Mouse (Mus musculus) limb, embryonic 15.5 days (tissue): ENCODE measurements at regions not wholly inside any gene's neighbourhood (a gene's known extent, or its start where the extent isn't known, plus 50 kb on each side); places are given as distances from the start of the nearest gene placed in this dataset.
"Not testable (repeated sequence)": the region's sequence is repeated elsewhere in the genome, so short reads cannot be mapped to it uniquely, and the experiment has no call there.

ENCODE experiments used
- ATAC-seq: fragments of 200-750 bp; cut with Nextera tagmentation; 2 replicates; pipeline ENCODE4 v1.8.0; 2017; ENCODE audit warnings: low read depth, moderate TSS enrichment; ENCODE audit not compliant: insufficient number of reproducible peaks, low FRiP score, low TSS enrichment
- H3K27ac ChIP-seq: fragments of 300-500 bp; sonication (generic); 2 replicates; pipeline ENCODE4 v1.5.1; 2015; ENCODE audit warnings: moderate library complexity, mild to moderate bottlenecking, inconsistent platforms
- H3K27me3 ChIP-seq: fragments of 300-500 bp; sonication (generic); 2 replicates; pipeline ENCODE4 v1.6.1; 2015; ENCODE audit warnings: inconsistent platforms
- H3K36me3 ChIP-seq: fragments of 300-500 bp; sonication (generic); 2 replicates; pipeline ENCODE4 v1.6.1; 2015; ENCODE audit warnings: inconsistent platforms
- H3K4me1 ChIP-seq: fragments of 300-500 bp; sonication (generic); 2 replicates; pipeline ENCODE4 v1.6.1; 2015; ENCODE audit warnings: inconsistent platforms
- H3K4me2 ChIP-seq: fragments of 300-500 bp; sonication (generic); 2 replicates; pipeline ENCODE4 v1.6.1; 2015; ENCODE audit warnings: mild to moderate bottlenecking, inconsistent platforms
- H3K4me3 ChIP-seq: fragments of 300-500 bp; sonication (generic); 2 replicates; pipeline ENCODE4 v1.5.1; 2015; ENCODE audit warnings: mild to moderate bottlenecking, inconsistent platforms
- H3K9ac ChIP-seq: fragments of 300-500 bp; sonication (generic); 2 replicates; pipeline ENCODE4 v1.6.1; 2015; ENCODE audit warnings: inconsistent platforms
- H3K9me3 ChIP-seq: fragments of 300-500 bp; sonication (generic); 2 replicates; pipeline ENCODE4 v1.6.1; 2016; ENCODE audit warnings: inconsistent platforms
- WGBS: fragments of 180-500 bp; shearing (Covaris S2); methylation state at CpG from one replicate; pipeline ENCODE4 v1.1.7; 2015; 5-methylcytosine and 5-hydroxymethylcytosine counted together

GRCm38 (mm10) chr1:177501288-177501687 is 59.1 kb downstream of the Zbtb18 start:
- Histone ChIP-seq H3K27ac (no peak overlapping the region), H3K4me2 (no peak overlapping the region), H3K36me3 (no peaks in the 10 kb centered on the region), H3K9ac (no peak overlapping the region), H3K27me3 (0 out of 2 replicates have a peak, but pooled peaks cover 2% of the 10 kb centered on the region), H3K4me1 (no peaks in the 10 kb centered on the region), H3K9me3 (no peaks in the 10 kb centered on the region), H3K4me3 (no peak overlapping the region)
- 17% methylated on average over 7 of the region's 7 CpGs for WGBS
- no peak for ATAC-seq

DNA sequence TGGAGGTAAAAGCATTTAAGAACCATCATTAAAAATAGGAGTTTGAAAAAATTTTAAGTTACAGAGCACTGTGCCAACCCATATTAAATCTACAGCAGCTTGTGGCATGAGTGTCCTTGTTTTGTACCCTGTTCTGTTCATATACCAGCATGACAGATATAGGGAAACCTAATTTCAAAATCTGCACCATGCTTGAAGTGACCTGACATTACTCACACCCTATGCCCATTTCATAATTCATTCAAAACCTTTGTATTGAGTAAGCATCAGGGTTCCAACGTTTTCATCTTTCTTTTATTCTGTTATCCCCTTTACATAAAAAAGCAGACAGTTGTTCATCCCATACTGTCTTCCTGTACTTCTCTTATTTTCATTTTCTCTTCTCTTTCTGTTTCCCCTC is 61.8 kb downstream of the Zbtb18 start:
- ATAC-seq, result no peak
- no peak overlapping the region for H3K9ac ChIP-seq
- no peak overlapping the region for H3K4me3 ChIP-seq
- no peaks in the 10 kb centered on the region for H3K4me1 ChIP-seq
- no peaks in the 10 kb centered on the region for H3K9me3 ChIP-seq
- H3K27ac ChIP-seq, result no peak overlapping the region
- WGBS, result 64% methylated on average over 1 of the region's 1 CpGs
- H3K27me3 ChIP-seq, result 0 out of 2 replicates have a peak, but pooled peaks cover 2% of the 10 kb centered on the region
- H3K4me2 ChIP-seq, result no peak overlapping the region
- H3K36me3 ChIP-seq, result no peaks in the 10 kb centered on the region

DNA sequence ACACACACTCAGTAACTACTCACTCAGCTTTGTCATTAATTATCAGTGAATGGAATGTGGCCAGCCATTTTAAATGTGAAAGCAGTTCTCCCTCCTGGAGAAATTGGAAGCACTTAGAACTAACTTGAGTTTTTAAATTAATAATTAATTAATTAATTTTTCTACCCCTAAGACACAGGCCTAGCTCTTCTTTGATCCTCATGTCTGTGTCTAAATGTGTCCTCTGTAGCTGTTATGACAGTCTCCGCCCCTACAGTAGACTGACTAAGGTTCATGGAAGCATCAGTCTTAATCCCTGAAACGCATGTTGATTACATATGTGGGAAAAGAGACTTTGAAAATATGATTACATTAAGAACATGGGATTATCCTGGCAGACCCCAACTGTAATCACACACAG is 62.6 kb downstream of the Zbtb18 start:
- WGBS, result 92% methylated on average over 2 of the region's 2 CpGs

GRCm38 (mm10) chr1:177507398-177507797 is 65.2 kb downstream of the Zbtb18 start:
- not testable (repeated sequence) for ATAC-seq, H3K9me3 ChIP-seq, H3K9ac ChIP-seq, H3K36me3 ChIP-seq, H3K4me1 ChIP-seq, H3K4me3 ChIP-seq, H3K27me3 ChIP-seq, H3K4me2 ChIP-seq, H3K27ac ChIP-seq
- WGBS, result 87% methylated on average over 4 of the region's 4 CpGs

More for the DNA sequence above, 62.6 kb downstream of the Zbtb18 start:
- Histone ChIP-seq H3K4me2 (no peak overlapping the region), H3K4me1 (no peaks in the 10 kb centered on the region), H3K9me3 (no peaks in the 10 kb centered on the region), H3K36me3 (no peaks in the 10 kb centered on the region), H3K27ac (no peak overlapping the region), H3K4me3 (no peak overlapping the region), H3K9ac (no peak overlapping the region), H3K27me3 (no peaks in the 10 kb centered on the region)
- ATAC-seq, result no peak

DNA sequence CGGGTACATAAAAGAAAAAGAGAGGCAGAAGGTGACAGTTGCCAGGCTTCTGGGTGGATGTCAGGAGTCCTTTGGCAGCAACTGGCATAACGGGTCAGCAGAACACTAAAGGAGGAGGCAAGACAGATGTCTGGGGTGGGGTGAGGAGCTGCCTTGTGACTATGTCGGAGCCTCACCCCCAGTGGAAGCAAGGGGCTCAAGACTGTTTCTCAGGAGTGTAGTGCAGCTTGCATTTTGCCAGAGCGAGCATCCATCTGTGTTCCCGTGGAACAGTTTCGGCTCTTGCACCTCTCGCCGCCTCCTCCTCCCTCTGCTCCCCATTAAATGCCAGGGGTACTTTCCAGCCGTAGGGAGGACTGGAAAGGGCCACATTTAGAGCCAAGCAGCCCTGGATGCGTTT is 67.6 kb downstream of the Zbtb18 start:
- 70% methylated on average over 10 of the region's 10 CpGs for whole genome bisulfite sequencing
- no peak for ATAC-seq
- H3K27me3 ChIP-seq, result no peaks in the 10 kb centered on the region

GRCm38 (mm10) chr1:177512116-177512515 is 70.0 kb downstream of the Zbtb18 start:
- H3K27me3 ChIP-seq, result no peaks in the 10 kb centered on the region
- H3K9me3 ChIP-seq, result no peaks in the 10 kb centered on the region
- H3K27ac ChIP-seq, result no peak overlapping the region
- ATAC-seq, result no peak
- no peak overlapping the region for H3K4me3 ChIP-seq
- H3K4me1 ChIP-seq, result no peaks in the 10 kb centered on the region
- H3K9ac ChIP-seq, result no peak overlapping the region
- WGBS, result 79% methylated on average over 2 of the region's 2 CpGs
- H3K4me2 ChIP-seq, result no peak overlapping the region
- H3K36me3 ChIP-seq, result no peaks in the 10 kb centered on the region

More for the DNA sequence above, 67.6 kb downstream of the Zbtb18 start:
- no peaks in the 10 kb centered on the region for H3K4me1 ChIP-seq
- no peak overlapping the region for H3K4me3 ChIP-seq
- no peak overlapping the region for H3K9ac ChIP-seq
- no peak overlapping the region for H3K27ac ChIP-seq
- H3K9me3 ChIP-seq, result no peaks in the 10 kb centered on the region
- no peak overlapping the region for H3K4me2 ChIP-seq
- H3K36me3 ChIP-seq, result no peaks in the 10 kb centered on the region

DNA sequence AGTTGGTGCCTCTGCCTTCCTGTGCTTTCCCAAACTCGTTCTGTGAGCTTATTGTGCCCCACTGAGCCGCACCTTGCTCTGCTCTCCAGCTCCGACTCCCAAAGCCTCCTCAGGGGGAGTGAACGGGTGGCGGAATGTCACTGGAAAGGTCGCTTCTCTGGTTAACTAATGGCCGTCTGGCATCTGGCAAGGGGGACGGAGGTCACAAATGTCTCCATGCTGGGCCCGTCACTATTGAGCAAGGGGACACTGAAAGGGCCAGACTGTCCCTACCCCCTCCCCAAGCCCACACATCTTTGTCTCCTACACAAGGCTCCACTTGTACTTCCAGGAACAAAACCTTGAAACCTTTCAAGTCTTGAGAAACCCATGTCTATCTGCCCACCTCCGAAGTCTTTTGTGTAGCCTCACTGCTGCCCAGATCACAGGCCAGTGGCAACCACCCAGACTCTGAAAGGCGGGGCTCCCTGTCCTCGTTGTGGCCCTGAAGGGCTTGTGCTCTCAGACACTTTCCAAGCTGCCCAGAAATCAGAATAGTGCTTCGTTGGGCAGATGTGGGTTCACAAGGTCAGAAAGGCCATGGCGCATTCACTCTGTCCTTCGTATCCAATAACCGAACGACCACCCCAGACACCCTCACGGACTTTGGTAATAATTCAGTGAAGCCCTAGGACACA is 75.9 kb downstream of the Zbtb18 start:
- H3K4me2 ChIP-seq, result no peak overlapping the region
- WGBS, result 25% methylated on average over 18 of the region's 18 CpGs
- H3K27me3 ChIP-seq, result no peaks in the 10 kb centered on the region; the same call in 1 of the 2 replicates
- no peaks in the 10 kb centered on the region for H3K36me3 ChIP-seq
- no peaks in the 10 kb centered on the region for H3K9me3 ChIP-seq
- H3K4me3 ChIP-seq, result no peak overlapping the region
- no peak overlapping the region for H3K27ac ChIP-seq
- peaks cover 7% of the 10 kb centered on the region for H3K4me1 ChIP-seq
- H3K9ac ChIP-seq, result no peak overlapping the region
- no peak for ATAC-seq

- no peak overlapping the region for H3K4me3 ChIP-seq
- ATAC-seq, result no peak
- no peaks in the 10 kb centered on the region for H3K36me3 ChIP-seq
- H3K27me3 ChIP-seq, result no peaks in the 10 kb centered on the region; the same call in 1 of the 2 replicates
- H3K9me3 ChIP-seq, result no peaks in the 10 kb centered on the region
- H3K27ac ChIP-seq, result no peak overlapping the region
- no peak overlapping the region for H3K9ac ChIP-seq
- peaks cover 7% of the 10 kb centered on the region for H3K4me1 ChIP-seq
- WGBS, result 9% methylated on average over 13 of the region's 13 CpGs
- H3K4me2 ChIP-seq, result no peak overlapping the region
These were observed 76.9 kb downstream of the Zbtb18 start for GRCm38 (mm10) chr1:177518897-177519513.

DNA sequence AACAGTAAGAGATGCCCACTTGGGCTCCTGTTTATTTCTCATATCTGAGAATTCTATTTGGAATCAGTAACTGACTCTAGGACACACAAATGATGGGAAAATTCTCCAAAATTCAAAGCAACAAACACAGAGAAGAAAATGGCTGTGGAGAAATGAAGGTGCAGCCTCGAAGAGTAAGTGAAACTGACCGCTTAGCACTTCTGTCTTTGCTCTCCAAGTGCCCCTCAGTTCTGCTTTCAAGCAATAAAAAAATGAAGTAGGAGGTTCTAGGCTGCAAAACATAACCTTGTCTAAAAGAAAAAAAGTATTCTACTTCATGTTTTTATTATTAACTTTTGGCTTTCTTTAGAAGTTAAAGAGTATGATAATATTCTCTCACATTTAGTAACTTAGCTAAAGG is 79.0 kb downstream of the Zbtb18 start:
- no peak for ATAC-seq
- Histone ChIP-seq H3K4me1 (peaks cover 7% of the 10 kb centered on the region), H3K9me3 (no peaks in the 10 kb centered on the region), H3K9ac (no peak overlapping the region), H3K27me3 (no peaks in the 10 kb centered on the region; the same call in 1 of the 2 replicates), H3K4me2 (no peak overlapping the region), H3K27ac (no peak overlapping the region), H3K36me3 (no peaks in the 10 kb centered on the region), H3K4me3 (no peak overlapping the region)
- 80% methylated on average over 2 of the region's 2 CpGs for WGBS

DNA sequence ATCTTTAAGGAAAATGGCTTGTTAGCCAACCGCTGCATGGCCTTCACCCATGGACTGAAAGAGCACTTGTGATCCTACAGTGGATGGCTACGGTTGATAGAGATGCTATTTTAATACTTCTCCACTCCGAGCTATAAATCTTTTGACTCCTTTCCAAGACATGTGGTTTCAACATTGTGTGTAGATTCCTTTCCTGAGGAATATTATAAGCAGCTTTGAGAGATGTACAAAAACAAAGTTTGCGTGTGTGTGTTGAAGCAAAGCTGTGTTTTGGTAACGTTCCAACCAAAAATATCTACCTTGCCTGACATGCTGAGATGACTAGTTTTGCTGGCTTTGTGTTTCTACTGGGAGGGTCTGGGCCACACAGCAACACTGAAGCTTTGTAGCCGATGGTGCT is 83.0 kb downstream of the Zbtb18 start:
- H3K9ac ChIP-seq, result no peak overlapping the region

GRCm38 (mm10) chr1:177531791-177532190 is 89.6 kb downstream of the Zbtb18 start:
- H3K4me2 ChIP-seq, result no peak overlapping the region
- H3K36me3 ChIP-seq, result no peaks in the 10 kb centered on the region
- H3K4me1 ChIP-seq, result no peaks in the 10 kb centered on the region
- no peaks in the 10 kb centered on the region for H3K27me3 ChIP-seq
- H3K9ac ChIP-seq, result no peak overlapping the region
- WGBS, result 68% methylated on average over 2 of the region's 2 CpGs
- no peak for ATAC-seq
- no peaks in the 10 kb centered on the region for H3K9me3 ChIP-seq
- H3K27ac ChIP-seq, result no peak overlapping the region
- H3K4me3 ChIP-seq, result no peak overlapping the region

More for the DNA sequence above, 83.0 kb downstream of the Zbtb18 start:
- H3K27me3 ChIP-seq, result no peaks in the 10 kb centered on the region
- no peak overlapping the region for H3K27ac ChIP-seq
- no peaks in the 10 kb centered on the region for H3K9me3 ChIP-seq
- H3K4me3 ChIP-seq, result no peak overlapping the region
- no peak for ATAC-seq
- 54% methylated on average over 6 of the region's 6 CpGs for WGBS
- H3K4me2 ChIP-seq, result no peak overlapping the region
- H3K36me3 ChIP-seq, result no peaks in the 10 kb centered on the region
- H3K4me1 ChIP-seq, result no peaks in the 10 kb centered on the region

- WGBS, result 72% methylated on average over 2 of the region's 2 CpGs
- Histone ChIP-seq H3K4me2 (no peak overlapping the region), H3K4me1 (no peaks in the 10 kb centered on the region), H3K36me3 (no peaks in the 10 kb centered on the region), H3K9ac (no peak overlapping the region), H3K27ac (no peak overlapping the region), H3K9me3 (no peaks in the 10 kb centered on the region), H3K27me3 (no peaks in the 10 kb centered on the region), H3K4me3 (no peak overlapping the region)
- ATAC-seq, result no peak
These were observed 90.5 kb downstream of the Zbtb18 start for GRCm38 (mm10) chr1:177532656-177533055.
